In genomic region chr7:25477091-25477751, GRCm38 (mm10) we compare ENCODE assay signal across 8 mouse cellular contexts. TPM values are rescaled to one million over a fixed set of nuclear protein-coding genes. Genes with fewer than 3 reads are reported as not detected.
DNase-seq lines count a peak whose midpoint lies in the region; ATAC-seq lines count a peak whose summit lies in the region.
"Not testable (repeated sequence)": the region's sequence is repeated elsewhere in the genome, so short reads cannot be mapped to it uniquely, and the experiment has no call there.

Ceacam1 (minus strand) TSS chr7:25477603.

- peak; percentile 82 for DNase-seq in adrenal gland, adult 2 months
- peak; percentile 36 for DNase-seq in embryonic facial prominence, embryonic 14.5 days (ENCODE audit: low spot score)
- DNase-seq in kidney, adult 9 months = peak; percentile 89
- peak; percentile 43 to 54 for DNase-seq in spleen, postnatal 14 days (ENCODE audit: low spot score in 2 of 2)
- peak; percentile 25 for DNase-seq in yolk sac, embryonic 10.5 days (ENCODE audit: low spot score)

- peak; percentile 57; the same call in 1 of the 2 replicates for ATAC-seq in embryonic facial prominence, embryonic 14.5 days (ENCODE audit: low read depth)
- not testable (repeated sequence) for ATAC-seq in heart, embryonic 13.5 days (ENCODE audit: extremely low read depth, insufficient number of reproducible peaks, low FRiP score, low TSS enrichment)
- ATAC-seq in liver, embryonic 12.5 days = peak; percentile 75
- peak; percentile 99 for ATAC-seq in megakaryocyte-erythroid progenitor cell, adult 5-6 weeks (replicated peaks; ENCODE audit: low FRiP score, low TSS enrichment, poor library complexity, severe bottlenecking)

- not testable (repeated sequence) for H3K9ac ChIP-seq in embryonic facial prominence, embryonic 14.5 days (ENCODE audit: low read depth, low read length); heart, embryonic 13.5 days; liver, embryonic 12.5 days

- H3K36me3 ChIP-seq in embryonic facial prominence, embryonic 14.5 days (ENCODE audit: control insufficient read depth, insufficient read depth, low read length); heart, embryonic 13.5 days; liver, embryonic 12.5 days: not testable (repeated sequence)

- not testable (repeated sequence) for H3K4me1 ChIP-seq in embryonic facial prominence, embryonic 14.5 days (ENCODE audit: control insufficient read depth, insufficient read depth, low read length); heart, embryonic 13.5 days; liver, embryonic 12.5 days

- not testable (repeated sequence) for H3K27me3 ChIP-seq in embryonic facial prominence, embryonic 14.5 days (replicated peaks; ENCODE audit: control insufficient read depth, insufficient read depth, low read length); heart, embryonic 13.5 days (replicated peaks); liver, embryonic 12.5 days (replicated peaks)

- not testable (repeated sequence) for H3K9me3 ChIP-seq in embryonic facial prominence, embryonic 14.5 days (ENCODE audit: control insufficient read depth, low read length); heart, embryonic 13.5 days; liver, embryonic 12.5 days (replicated peaks)

- H3K4me2 ChIP-seq in embryonic facial prominence, embryonic 14.5 days (ENCODE audit: low read depth, low read length) = not testable (repeated sequence)
- H3K4me2 ChIP-seq in heart, embryonic 13.5 days = peak within 1 kb of the TSS; percentile 16; the same call in 1 of the 2 replicates
- H3K4me2 ChIP-seq in liver, embryonic 12.5 days = peak within 1 kb of the TSS; percentile 14; the same call in 1 of the 2 replicates

- H3K4me3 ChIP-seq in embryonic facial prominence, embryonic 14.5 days (ENCODE audit: low read depth, low read length); heart, embryonic 13.5 days; liver, embryonic 12.5 days: not testable (repeated sequence)

- not testable (repeated sequence) for H3K27ac ChIP-seq in embryonic facial prominence, embryonic 14.5 days (replicated peaks; ENCODE audit: low read depth, low read length); heart, embryonic 13.5 days (replicated peaks); liver, embryonic 12.5 days

- WGBS in embryonic facial prominence, embryonic 14.5 days = 28% methylated on average over 5 of the region's 5 CpGs
- WGBS in heart, embryonic 13.5 days = 15% methylated on average over 5 of the region's 5 CpGs
- WGBS in liver, embryonic 12.5 days (ENCODE audit: insufficient replicate concordance) = 6% methylated on average over 5 of the region's 5 CpGs

RNA-seq across cellular contexts. Expression of gene Ceacam1, which starts in this region (rescaled TPM):
- 10 to 100 TPM in 1 of 2 experiments, 1 to 10 TPM in 1; 8.4 to 45.0 TPM for total RNA-seq in adrenal gland, adult 2 months (2021)
- 5.9 and 9.5 TPM in 2 replicates for polyA plus RNA-seq in adrenal gland, adult 2 months (2012; rRNA removed)
- 2.2 and 6.3 TPM in 2 replicates for polyA plus RNA-seq in embryonic facial prominence, embryonic 14.5 days (2014; fragmentation: Nextera tagmentation; extraction: Ambion mirVana)
- 2.6 and 2.9 TPM in 2 replicates for polyA plus RNA-seq in heart, embryonic 13.5 days (2015; fragmentation: Nextera tagmentation; extraction: Ambion mirVana)
- polyA plus RNA-seq in liver, embryonic 12.5 days (2016; fragmentation: Nextera tagmentation; extraction: Ambion mirVana) = 1.9 and 2.4 TPM in 2 replicates
- total RNA-seq in megakaryocyte-erythroid progenitor cell, adult 5-6 weeks (2014; fragmentation: Nextera tagmentation) = 6.6 and 6.8 TPM in 2 replicates
- 1.3 and 6.4 TPM in 2 replicates for total RNA-seq in megakaryocyte-erythroid progenitor cell, adult 5-6 weeks (2017)

Comparison
In these comparisons a context has a peak if more than half of its experiments do, and no peak if none do; other contexts are left out.
1. DNase-seq: peak in every context shown above with its lines; median percentile 89 in kidney, adult 9 months; 82 in adrenal gland, adult 2 months; 48 in spleen, postnatal 14 days; 36 in embryonic facial prominence, embryonic 14.5 days; 25 in yolk sac, embryonic 10.5 days.